Mouse (Mus musculus): ENCODE data around the gene Nek7. TPM values are rescaled to one million over a fixed set of nuclear protein-coding genes. Genes with fewer than 3 reads are reported as not detected.

The Nek7 gene
- polyA plus RNA-seq, 1 experiment from 2014 or later: 16.0 TPM

GRCm38 (mm10) chr1:138507014-138507413 is 112.9 kb downstream of the Nek7 start:
- whole genome bisulfite sequencing (ENCODE audit: insufficient replicate concordance): 70% methylated on average over 4 of the region's 4 CpGs

DNA sequence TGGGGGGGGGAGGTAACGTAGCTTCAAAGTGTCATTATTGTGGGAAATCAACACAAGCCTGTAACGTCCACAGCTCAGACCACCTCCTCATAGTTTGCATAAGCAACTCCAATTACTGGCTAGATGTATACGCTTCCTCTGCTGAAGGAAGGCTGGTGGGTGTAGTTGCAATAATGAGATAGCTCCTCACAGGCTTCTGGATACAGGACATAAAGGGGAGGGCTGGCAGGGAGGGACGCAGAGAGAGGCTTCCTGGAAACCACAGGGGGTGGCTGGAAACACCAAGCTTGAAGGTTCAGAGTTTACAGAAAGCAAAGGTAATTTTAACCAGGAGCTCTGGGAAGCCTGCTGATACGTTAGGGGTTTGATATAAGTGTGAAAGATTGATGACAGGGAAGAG is 115.7 kb downstream of the Nek7 start:
- no peaks in the 10 kb centered on the region for H3K4me1 ChIP-seq (replicated peaks)
- H3K4me2 ChIP-seq: no peak overlapping the region
- 57% methylated on average over 5 of the region's 5 CpGs for WGBS (ENCODE audit: insufficient replicate concordance)
- H3K9ac ChIP-seq: no peak overlapping the region
- H3K36me3 ChIP-seq (replicated peaks): no peaks in the 10 kb centered on the region
- ATAC-seq (ENCODE audit: insufficient read depth): no peak
- no peak overlapping the region for H3K27ac ChIP-seq (replicated peaks)
- no peak overlapping the region for H3K4me3 ChIP-seq (replicated peaks)
- no peaks in the 10 kb centered on the region for H3K27me3 ChIP-seq
- no peaks in the 10 kb centered on the region for H3K9me3 ChIP-seq (replicated peaks)

More at GRCm38 (mm10) chr1:138507014-138507413, 112.9 kb downstream of the Nek7 start:
- H3K9me3 ChIP-seq (replicated peaks): no peaks in the 10 kb centered on the region
- ATAC-seq (ENCODE audit: insufficient read depth): no peak
- H3K4me2 ChIP-seq: no peak overlapping the region
- no peak overlapping the region for H3K27ac ChIP-seq (replicated peaks)
- no peaks in the 10 kb centered on the region for H3K36me3 ChIP-seq (replicated peaks)
- no peaks in the 10 kb centered on the region for H3K4me1 ChIP-seq (replicated peaks)
- no peaks in the 10 kb centered on the region for H3K27me3 ChIP-seq
- H3K9ac ChIP-seq: no peak overlapping the region
- no peak overlapping the region for H3K4me3 ChIP-seq (replicated peaks)

DNA sequence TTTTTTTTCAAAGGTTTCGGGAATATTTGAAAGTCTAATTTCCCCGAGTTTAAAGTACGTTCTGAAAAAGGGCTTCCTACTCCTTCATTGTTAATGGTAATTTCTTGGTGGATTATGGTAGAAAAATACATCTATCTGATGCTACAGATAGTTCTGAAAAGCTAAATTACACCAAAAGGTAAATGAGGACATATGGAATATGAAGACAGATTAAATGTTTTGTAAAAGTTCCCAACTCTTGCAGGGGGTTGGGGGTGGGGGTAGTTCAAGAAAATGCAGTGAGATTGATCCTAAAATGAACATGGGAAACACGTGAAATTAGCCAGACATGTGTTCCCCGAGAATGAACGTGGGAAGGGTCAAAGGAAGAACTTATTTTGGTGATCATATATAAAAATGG is 119.2 kb downstream of the Nek7 start:
- Histone ChIP-seq H3K27ac (replicated peaks) (no peak overlapping the region), H3K36me3 (replicated peaks) (peaks cover 10% of the 10 kb centered on the region), H3K4me1 (replicated peaks) (no peaks in the 10 kb centered on the region), H3K27me3 (no peaks in the 10 kb centered on the region), H3K9ac (no peak overlapping the region), H3K4me2 (no peak overlapping the region), H3K4me3 (replicated peaks) (no peak overlapping the region), H3K9me3 (replicated peaks) (no peaks in the 10 kb centered on the region)
- 80% methylated on average over 6 of the region's 6 CpGs for WGBS (ENCODE audit: insufficient replicate concordance)
- ATAC-seq (ENCODE audit: insufficient read depth): no peak

- H3K9me3 ChIP-seq (replicated peaks): no peaks in the 10 kb centered on the region
- no peak overlapping the region for H3K9ac ChIP-seq
- no peaks in the 10 kb centered on the region for H3K27me3 ChIP-seq
- no peak overlapping the region for H3K27ac ChIP-seq (replicated peaks)
- peaks cover 10% of the 10 kb centered on the region for H3K36me3 ChIP-seq (replicated peaks)
- H3K4me3 ChIP-seq (replicated peaks): no peak overlapping the region
- ATAC-seq (ENCODE audit: insufficient read depth): no peak
- 81% methylated on average over 10 of the region's 10 CpGs for WGBS (ENCODE audit: insufficient replicate concordance)
- H3K4me1 ChIP-seq (replicated peaks): no peaks in the 10 kb centered on the region
- no peak overlapping the region for H3K4me2 ChIP-seq
Observed at GRCm38 (mm10) chr1:138500155-138500554, 119.8 kb downstream of the Nek7 start.

GRCm38 (mm10) chr1:138499461-138499860 is 120.5 kb downstream of the Nek7 start:
- H3K36me3 ChIP-seq (replicated peaks): peaks cover 10% of the 10 kb centered on the region
- ATAC-seq (ENCODE audit: insufficient read depth): no peak
- no peaks in the 10 kb centered on the region for H3K9me3 ChIP-seq (replicated peaks)
- no peaks in the 10 kb centered on the region for H3K27me3 ChIP-seq
- no peak overlapping the region for H3K9ac ChIP-seq
- H3K4me3 ChIP-seq (replicated peaks): no peak overlapping the region
- WGBS (ENCODE audit: insufficient replicate concordance): 85% methylated on average over 9 of the region's 9 CpGs
- no peak overlapping the region for H3K27ac ChIP-seq (replicated peaks)
- no peaks in the 10 kb centered on the region for H3K4me1 ChIP-seq (replicated peaks)
- H3K4me2 ChIP-seq: no peak overlapping the region

DNA sequence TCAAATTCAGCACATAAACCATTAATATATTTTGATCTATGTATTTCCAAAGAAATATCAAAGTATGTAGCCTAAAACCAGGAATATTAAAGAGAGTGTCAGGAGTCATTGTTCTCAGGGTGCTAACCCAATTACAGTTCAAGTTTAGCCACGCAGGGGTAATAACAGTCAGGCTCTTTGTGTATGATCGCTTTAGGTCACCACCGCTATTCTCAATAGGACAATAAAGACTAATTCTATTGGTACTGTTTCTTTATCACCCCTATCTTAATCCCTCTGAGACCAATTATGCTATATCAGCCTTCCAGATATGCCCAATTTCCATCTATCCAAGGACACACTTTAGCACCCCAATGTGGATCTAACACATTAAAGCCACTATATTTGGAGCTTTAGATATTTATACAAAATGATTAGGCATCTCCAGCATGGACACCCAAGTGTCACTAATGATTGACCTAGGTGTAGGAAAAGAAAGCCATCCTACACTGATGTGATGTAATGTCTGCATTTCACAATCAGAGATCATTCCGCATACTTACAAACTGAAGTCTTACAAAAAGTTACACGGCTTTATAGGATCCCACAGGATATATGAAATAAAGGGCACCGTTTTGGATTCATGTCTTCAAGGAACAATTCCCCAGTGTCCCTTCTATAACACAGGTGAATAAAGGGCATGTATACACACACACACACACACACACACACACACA is 128.4 kb downstream of the Nek7 start:
- ATAC-seq (ENCODE audit: insufficient read depth): no peak
- Histone ChIP-seq H3K36me3 (replicated peaks) (peaks cover 3% of the 10 kb centered on the region; the same call in 1 of the 2 replicates), H3K4me3 (replicated peaks) (no peak overlapping the region), H3K27ac (replicated peaks) (no peak overlapping the region), H3K27me3 (no peaks in the 10 kb centered on the region), H3K4me2 (no peak overlapping the region), H3K4me1 (replicated peaks) (no peaks in the 10 kb centered on the region), H3K9me3 (replicated peaks) (no peaks in the 10 kb centered on the region), H3K9ac (no peak overlapping the region)
- WGBS (ENCODE audit: insufficient replicate concordance): 81% methylated on average over 6 of the region's 6 CpGs

DNA sequence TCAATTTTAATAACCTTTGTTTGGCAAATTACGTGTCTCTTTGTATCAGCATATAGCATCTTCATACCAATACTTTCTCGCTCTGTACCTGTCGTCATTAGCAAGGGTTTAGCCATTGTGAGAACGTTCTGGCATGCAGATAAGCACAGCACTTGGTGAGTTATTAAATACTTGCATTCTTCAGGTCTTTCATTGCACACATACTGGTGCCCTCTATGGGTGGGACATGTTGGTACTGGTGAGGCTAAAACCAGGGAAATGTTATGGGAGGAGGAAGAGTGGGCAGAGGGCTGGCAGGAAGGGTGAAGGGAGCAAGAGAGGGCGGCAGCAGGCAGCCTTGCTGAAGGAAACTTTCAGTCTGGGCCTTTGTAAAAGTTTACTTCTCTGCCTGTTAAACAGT is 132.4 kb downstream of the Nek7 start:
- no peak for ATAC-seq (ENCODE audit: insufficient read depth)
- Histone ChIP-seq H3K27ac (replicated peaks) (no peak overlapping the region), H3K9ac (no peak overlapping the region), H3K27me3 (no peaks in the 10 kb centered on the region), H3K4me1 (replicated peaks) (no peaks in the 10 kb centered on the region), H3K36me3 (replicated peaks) (peaks cover 5% of the 10 kb centered on the region; the same call in 1 of the 2 replicates), H3K4me3 (replicated peaks) (no peak overlapping the region), H3K9me3 (replicated peaks) (no peaks in the 10 kb centered on the region), H3K4me2 (no peak overlapping the region)
- WGBS (ENCODE audit: insufficient replicate concordance): 77% methylated on average over 5 of the region's 5 CpGs

GRCm38 (mm10) chr1:138480694-138481093 is 139.2 kb downstream of the Nek7 start:
- ATAC-seq (ENCODE audit: insufficient read depth): no peak
- WGBS (ENCODE audit: insufficient replicate concordance): 50% methylated on average over 1 of the region's 1 CpGs
- no peak overlapping the region for H3K27ac ChIP-seq (replicated peaks)

GRCm38 (mm10) chr1:138465352-138465751 is 154.6 kb downstream of the Nek7 start:
- no peak for ATAC-seq (ENCODE audit: insufficient read depth)
- Histone ChIP-seq H3K9ac (no peak overlapping the region), H3K9me3 (replicated peaks) (no peaks in the 10 kb centered on the region), H3K27ac (replicated peaks) (no peak overlapping the region), H3K36me3 (replicated peaks) (no peaks in the 10 kb centered on the region), H3K27me3 (no peaks in the 10 kb centered on the region), H3K4me3 (replicated peaks) (no peak overlapping the region), H3K4me2 (no peak overlapping the region), H3K4me1 (replicated peaks) (no peaks in the 10 kb centered on the region)
- 48% methylated on average over 2 of the region's 2 CpGs for WGBS (ENCODE audit: insufficient replicate concordance)

More at GRCm38 (mm10) chr1:138480694-138481093, 139.2 kb downstream of the Nek7 start:
- Histone ChIP-seq H3K4me2 (no peak overlapping the region), H3K9ac (no peak overlapping the region), H3K27me3 (no peaks in the 10 kb centered on the region), H3K4me1 (replicated peaks) (no peaks in the 10 kb centered on the region), H3K9me3 (replicated peaks) (no peaks in the 10 kb centered on the region), H3K4me3 (replicated peaks) (no peak overlapping the region), H3K36me3 (replicated peaks) (no peaks in the 10 kb centered on the region)

- Histone ChIP-seq H3K4me2 (no peak overlapping the region), H3K9me3 (replicated peaks) (no peaks in the 10 kb centered on the region), H3K27ac (replicated peaks) (no peak overlapping the region), H3K4me1 (replicated peaks) (no peaks in the 10 kb centered on the region), H3K27me3 (no peaks in the 10 kb centered on the region), H3K9ac (no peak overlapping the region), H3K36me3 (replicated peaks) (no peaks in the 10 kb centered on the region), H3K4me3 (replicated peaks) (no peak overlapping the region)
- 54% methylated on average over 3 of the region's 3 CpGs for WGBS (ENCODE audit: insufficient replicate concordance)
- ATAC-seq (ENCODE audit: insufficient read depth): no peak
Observed at GRCm38 (mm10) chr1:138461425-138461824, 158.5 kb downstream of the Nek7 start.

DNA sequence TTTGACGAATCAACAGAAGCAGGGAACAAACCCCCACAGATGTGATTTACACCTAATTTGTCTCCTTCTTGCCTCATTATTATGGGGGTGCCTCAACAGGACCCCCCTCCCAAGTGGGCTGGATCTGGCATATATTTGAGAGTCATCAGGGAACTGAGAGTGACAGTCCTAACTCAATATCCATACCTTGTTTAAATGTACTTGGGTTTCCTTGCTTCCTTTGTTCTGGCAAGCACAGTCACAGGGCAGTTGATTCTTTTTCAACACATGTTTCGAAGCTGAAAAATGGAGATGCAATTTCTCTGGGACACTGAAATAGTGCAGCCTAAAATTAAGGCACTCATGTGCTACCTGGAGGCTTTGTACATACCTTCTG is 170.5 kb downstream of the Nek7 start:
- WGBS (ENCODE audit: insufficient replicate concordance): 44% methylated on average over 2 of the region's 2 CpGs
- ATAC-seq (ENCODE audit: insufficient read depth): no peak
- no peaks in the 10 kb centered on the region for H3K36me3 ChIP-seq (replicated peaks)
- H3K4me3 ChIP-seq (replicated peaks): no peak overlapping the region
- no peaks in the 10 kb centered on the region for H3K9me3 ChIP-seq (replicated peaks)
- H3K4me2 ChIP-seq: no peak overlapping the region
- no peak overlapping the region for H3K27ac ChIP-seq (replicated peaks)
- no peaks in the 10 kb centered on the region for H3K27me3 ChIP-seq
- H3K4me1 ChIP-seq (replicated peaks): no peaks in the 10 kb centered on the region
- no peak overlapping the region for H3K9ac ChIP-seq
